Mouse (Mus musculus) hindlimb bud, embryonic 11.5 days (tissue): ENCODE measurements around the gene CT030661.1.
A peak's percentile ranks its signal among the peaks of the same experiment; 100 is the strongest.
"Not testable (repeated sequence)": the region's sequence is repeated elsewhere in the genome, so short reads cannot be mapped to it uniquely, and the experiment has no call there.

Experiments used
- DNase-seq: peaks from one replicate; pipeline ENCODE4 v3.0.0-alpha.2; 2012; ENCODE audit warnings: low read depth, low spot score; ENCODE audit errors: extremely low spot score

The CT030661.1 gene

GRCm38 (mm10) chr17:22314730-22315226, at the start of gene CT030661.1:
TSS of gene CT030661.1 (minus strand) at chr17:22314837.
- peak; percentile 95 for DNase-seq

GRCm38 (mm10) chr17:22363895-22364294, 49.3 kb upstream of the CT030661.1 start:
- DNase-seq = no peak

- peak; percentile 10 for DNase-seq
Measured at GRCm38 (mm10) chr17:22361101-22361781, 46.6 kb upstream of the CT030661.1 start, which contains the start of the genes Zfp944 and Zfp758. TSS of gene Zfp944 (minus strand) at chr17:22361400. TSS of gene Zfp758 (plus strand) at chr17:22361453.

GRCm38 (mm10) chr17:22360572-22360971, 45.9 kb upstream of the CT030661.1 start:
- DNase-seq = no peak

GRCm38 (mm10) chr17:22352794-22353193, 38.2 kb upstream of the CT030661.1 start:
- DNase-seq = peak; percentile 24

- not testable (repeated sequence) for DNase-seq
Measured at GRCm38 (mm10) chr17:22315247-22315646, 610 bp upstream of the CT030661.1 start.

GRCm38 (mm10) chr17:22314219-22314618, 418 bp downstream of the CT030661.1 start:
- DNase-seq = not testable (repeated sequence)
